Mouse (Mus musculus): ENCODE data around the gene Ephb3. TPM values are rescaled to one million over a fixed set of nuclear protein-coding genes. Genes with fewer than 3 reads are reported as not detected.

Ephb3 gene
- total RNA-seq (2023), result not detected

GRCm38 (mm10) chr16:21204367-21205092 is at the start of gene Ephb3:
Gene Ephb3, plus strand, starts transcription at chr16:21204755.

Other genes starting within 250 kb of the Ephb3 start
- gene Teddm3, start 50.8 kb upstream of the Ephb3 start, total RNA-seq (2023), result not detected
- 10 to 100 TPM; 15.1 to 17.1 TPM for gene Vps8, start 218.4 kb downstream of the Ephb3 start, total RNA-seq (2023)